Mouse (Mus musculus) adrenal gland, postnatal 14 days (tissue): Measurements from ENCODE around the gene Coro7. TPM values are rescaled to one million over a fixed set of nuclear protein-coding genes. Genes with fewer than 3 reads are reported as not detected.
"Not testable (repeated sequence)": the region's sequence is repeated elsewhere in the genome, so short reads cannot be mapped to it uniquely, and the experiment has no call there.

Experiments used
- DNase-seq: peaks from one replicate; pipeline ENCODE4 v3.0.0; 2021; ENCODE audit warnings: mixed read lengths
- total RNA-seq: library from RNA; stranded (reverse); gene quantifications from 2 replicates; pipeline ENCODE4 v1.2.3, GENCODE M21; 2021

The Coro7 gene
- total RNA-seq, 1 experiment from 2014 or later, result 33.6 TPM

GRCm38 (mm10) chr16:4594814-4595526 lies 84.6 kb downstream of the Coro7 start:
- no peak for DNase-seq

- peak; percentile 82 for DNase-seq
Observed at GRCm38 (mm10) chr16:4593971-4594813, 85.4 kb downstream of the Coro7 start, which contains the start of gene Glis2. Glis2 (plus strand) TSS chr16:4594713.

DNA sequence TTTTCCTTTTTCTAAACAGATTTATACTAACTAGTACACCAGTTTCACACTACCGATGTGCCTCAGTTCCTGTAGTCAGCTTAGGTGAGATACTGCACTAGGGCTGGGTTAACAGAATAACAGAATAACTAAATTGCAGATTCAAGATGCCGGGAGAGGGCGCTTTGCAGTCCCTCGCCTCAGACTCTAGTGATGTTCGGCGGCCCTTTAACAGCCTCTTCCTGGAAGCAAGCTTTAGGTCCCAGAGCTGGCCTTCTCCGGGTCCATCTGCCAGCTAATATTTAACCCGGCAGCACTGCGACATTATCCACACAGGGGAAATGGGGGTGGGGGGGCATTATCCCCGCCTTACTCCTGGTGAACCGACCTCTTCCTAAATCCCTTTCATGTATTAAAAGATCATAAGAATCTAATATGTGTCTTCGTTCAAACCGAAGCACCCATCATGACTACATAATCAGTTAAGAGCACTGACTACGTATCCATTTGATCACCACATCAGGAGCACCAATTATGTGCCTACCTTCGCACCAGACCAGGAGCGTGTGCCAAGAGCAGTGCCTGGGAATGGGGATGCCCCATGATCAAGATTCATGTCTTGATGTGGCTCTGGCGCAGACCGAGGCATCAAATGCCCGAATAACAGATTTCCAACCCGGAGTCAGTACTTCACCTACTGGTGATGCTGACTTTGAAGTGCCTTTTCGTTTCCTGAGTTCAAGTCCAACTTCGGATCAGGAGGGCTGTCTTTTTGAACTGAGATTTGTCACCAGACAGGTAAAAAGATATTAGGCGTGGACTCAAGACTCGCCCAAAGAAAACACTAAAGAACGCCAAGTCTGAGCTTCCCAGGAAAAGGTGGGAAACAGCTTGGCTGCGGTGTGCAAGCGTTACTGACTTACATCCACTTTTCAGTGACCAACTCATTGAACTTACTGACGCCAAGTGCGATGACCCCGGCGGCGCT lies 86.4 kb downstream of the Coro7 start:
- peak; percentile 76 for DNase-seq

DNA sequence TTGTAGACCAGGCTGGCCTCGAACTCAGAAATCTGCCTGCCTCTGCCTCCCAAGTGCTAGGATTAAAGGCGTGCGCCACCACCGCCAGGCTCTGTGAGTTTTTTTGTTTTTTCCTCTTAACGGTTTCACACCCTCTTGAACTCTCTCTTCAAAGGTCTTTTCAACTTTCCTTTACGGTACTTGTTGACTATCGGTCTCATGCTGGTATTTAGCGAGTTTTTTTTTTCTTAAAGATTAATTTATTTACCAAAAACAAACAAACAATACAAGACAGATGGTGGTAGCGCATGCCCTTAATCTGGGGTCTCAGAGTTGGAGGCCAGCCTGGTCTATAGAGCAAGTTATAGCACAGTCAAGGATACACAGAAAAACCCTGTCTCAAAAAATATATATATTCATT lies 89.3 kb downstream of the Coro7 start:
- DNase-seq, result no peak

DNA sequence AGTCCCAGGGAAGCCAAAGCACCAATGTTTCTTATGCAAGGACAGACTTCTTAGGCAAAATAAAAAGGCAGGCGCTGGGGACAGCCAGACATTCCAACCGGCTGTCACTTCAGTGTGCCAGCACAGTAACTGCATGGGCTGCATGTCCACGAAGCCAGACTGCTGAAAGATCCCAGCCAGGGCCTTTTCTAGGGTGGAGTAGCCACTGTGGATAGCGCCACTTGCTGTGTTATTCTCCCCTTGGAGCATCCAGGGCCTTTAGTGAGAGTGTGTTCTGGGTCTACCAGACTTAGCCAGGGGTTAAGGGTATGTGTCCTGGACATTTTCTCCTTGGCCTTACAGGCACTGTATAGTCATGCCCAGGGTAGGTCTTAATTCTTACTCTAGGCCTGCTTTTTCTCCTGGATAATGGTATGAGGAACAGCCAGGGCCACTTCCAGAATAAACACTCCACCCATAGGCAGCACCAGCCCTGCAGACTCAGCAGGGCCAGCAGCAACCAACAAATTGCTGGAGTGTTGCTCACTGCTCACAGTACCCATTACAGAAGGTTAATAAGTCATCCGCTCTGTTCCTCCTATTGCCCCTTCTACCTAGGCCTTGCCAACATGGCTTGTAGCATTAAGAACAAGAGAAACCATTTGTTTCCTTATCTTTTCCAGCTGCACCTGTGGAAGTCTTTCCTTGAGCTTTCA lies 91.9 kb downstream of the Coro7 start:
- DNase-seq, result no peak

GRCm38 (mm10) chr16:4586531-4587123 lies 93.0 kb downstream of the Coro7 start:
- DNase-seq, result peak; percentile 99

DNA sequence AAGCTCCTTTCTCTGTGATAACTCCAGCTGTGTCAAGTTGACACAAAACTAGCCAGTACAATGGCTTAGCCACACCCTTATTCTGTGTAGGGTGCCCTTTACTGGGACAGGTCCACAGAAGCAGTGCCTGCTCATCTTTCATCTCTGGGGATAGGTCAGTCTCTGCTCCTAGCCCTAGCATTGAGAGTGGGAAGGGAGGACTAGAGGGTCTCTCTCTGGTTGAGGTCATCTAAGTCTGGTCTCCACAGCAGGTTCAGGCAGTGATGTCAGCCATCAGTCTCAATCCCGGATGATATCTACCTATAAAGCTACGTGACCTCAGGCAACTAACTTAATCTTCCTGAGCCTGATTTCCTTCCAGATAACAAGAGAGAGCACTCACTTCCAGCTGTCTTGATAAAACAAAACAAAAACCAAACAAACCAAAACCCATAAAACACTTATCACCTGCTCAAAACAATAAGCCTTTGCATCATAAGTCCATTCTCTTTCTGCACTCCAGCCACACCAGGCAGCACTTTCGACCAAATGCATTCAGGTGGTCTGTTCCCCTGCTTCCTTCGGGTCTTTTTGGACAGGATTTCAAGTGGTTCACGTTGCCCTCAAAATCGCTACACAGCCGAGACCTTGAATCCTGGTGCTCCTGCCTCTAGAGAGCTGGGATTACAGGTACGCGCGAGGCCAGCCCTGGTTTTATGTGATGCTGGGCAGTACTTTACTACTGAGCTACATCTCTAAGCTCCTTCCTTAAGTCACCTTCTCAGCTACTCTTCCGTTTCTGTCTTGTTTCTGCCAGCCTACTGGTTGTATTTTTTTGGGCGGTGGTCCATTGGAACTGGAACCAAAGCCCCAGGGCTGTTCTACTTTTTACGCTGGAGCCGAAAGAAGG lies 93.7 kb downstream of the Coro7 start:
- DNase-seq, result peak; percentile 34

GRCm38 (mm10) chr16:4584438-4584837 lies 95.1 kb downstream of the Coro7 start:
- no peak for DNase-seq

DNA sequence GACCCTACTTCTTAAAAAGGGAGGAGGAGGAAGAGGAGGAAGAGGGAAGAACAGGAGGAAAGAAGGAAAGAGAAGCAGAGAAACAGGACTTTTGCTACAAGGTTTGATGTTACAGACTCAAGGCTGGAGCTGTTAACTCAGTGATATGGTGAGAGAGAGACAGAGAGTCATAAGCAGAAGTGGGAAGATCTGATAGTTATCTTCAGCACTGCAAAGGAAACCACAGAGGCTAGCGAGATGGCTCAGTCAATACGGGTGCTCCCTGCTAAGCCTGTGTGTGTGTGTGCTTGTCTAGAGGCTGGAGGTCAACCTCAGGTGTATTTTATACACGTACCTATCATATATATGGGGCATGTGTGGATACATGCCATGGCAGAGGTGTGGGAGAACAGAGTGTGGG lies 95.8 kb downstream of the Coro7 start:
- no peak for DNase-seq

- DNase-seq, result not testable (repeated sequence)
Observed at GRCm38 (mm10) chr16:4581179-4581578, 98.4 kb downstream of the Coro7 start.

- no peak for DNase-seq
Observed at GRCm38 (mm10) chr16:4578630-4579029, 100.9 kb downstream of the Coro7 start.

- no peak for DNase-seq
Observed at GRCm38 (mm10) chr16:4576873-4577272, 102.7 kb downstream of the Coro7 start.

Other genes starting within 250 kb of the Coro7 start
- 11.5 and 16.2 TPM in 2 replicates for gene Srl, start 138.0 kb downstream of the Coro7 start, total RNA-seq
- gene Tfap4, start 119.9 kb downstream of the Coro7 start, total RNA-seq, result 5.7 and 9.2 TPM in 2 replicates
- gene Glis2, start 85.1 kb downstream of the Coro7 start, total RNA-seq, result 23.7 and 25.1 TPM in 2 replicates
- gene Pam16, start 54.8 kb downstream of the Coro7 start, total RNA-seq, result 108 and 140 TPM in 2 replicates
- gene Vasn, start 39.8 kb downstream of the Coro7 start, total RNA-seq, result 11.4 and 14.9 TPM in 2 replicates
- gene Dnaja3, start 39.8 kb downstream of the Coro7 start, total RNA-seq, result 166 and 173 TPM in 2 replicates
- gene Nmral1, start 39.6 kb upstream of the Coro7 start, total RNA-seq, result 7.2 and 11.0 TPM in 2 replicates
- gene Hmox2, start 46.6 kb upstream of the Coro7 start, total RNA-seq, result 93.2 and 99.1 TPM in 2 replicates
- 129 and 135 TPM in 2 replicates for gene Cdip1, start 110.5 kb upstream of the Coro7 start, total RNA-seq
- gene 4930562C15Rik, start 155.6 kb upstream of the Coro7 start, total RNA-seq, result not detected in 2 replicates
- 36.9 and 40.8 TPM in 2 replicates for gene Ubald1, start 200.5 kb upstream of the Coro7 start, total RNA-seq
- 86.3 and 87.7 TPM in 2 replicates for gene Mgrn1, start 206.5 kb upstream of the Coro7 start, total RNA-seq